Mouse (Mus musculus) heart, embryonic 16.5 days (tissue): ENCODE measurements around the gene Cep57l1. TPM values are rescaled to one million over a fixed set of nuclear protein-coding genes. Genes with fewer than 3 reads are reported as not detected.

Experiments
- ATAC-seq: fragments of 200-750 bp; cut with Nextera tagmentation; replicated peaks from 2 replicates; pipeline ENCODE4 v1.8.0; 2017; ENCODE audit warnings: moderate number of reproducible peaks; ENCODE audit not compliant: insufficient read depth, low FRiP score; ENCODE audit errors: extremely low read depth
- H3K27ac ChIP-seq: fragments of 300-500 bp; sonication (generic); 2 replicates; pipeline ENCODE4 v1.5.1; 2014; ENCODE audit warnings: mild to moderate bottlenecking, low read length, control low read depth, moderate library complexity
- H3K27me3 ChIP-seq: fragments of 300-500 bp; sonication (generic); 2 replicates; pipeline ENCODE4 v1.6.1; 2014; ENCODE audit warnings: low read length, mixed read lengths; ENCODE audit not compliant: control insufficient read depth, insufficient read depth
- H3K36me3 ChIP-seq: fragments of 300-500 bp; sonication (generic); 2 replicates; pipeline ENCODE4 v1.6.1; 2014; ENCODE audit not compliant: control insufficient read depth, insufficient read depth
- H3K4me1 ChIP-seq: fragments of 300-500 bp; sonication (generic); 2 replicates; pipeline ENCODE4 v1.6.1; 2014; ENCODE audit warnings: low read length, mixed read lengths; ENCODE audit not compliant: control insufficient read depth, insufficient read depth
- H3K4me2 ChIP-seq: fragments of 300-500 bp; sonication (generic); 2 replicates; pipeline ENCODE4 v1.6.1; 2014; ENCODE audit warnings: low read depth, mild to moderate bottlenecking, control low read depth, low read length
- H3K4me3 ChIP-seq: fragments of 300-500 bp; sonication (generic); 2 replicates; pipeline ENCODE4 v1.5.1; 2014; ENCODE audit warnings: mild to moderate bottlenecking, control low read depth, low read length
- H3K9ac ChIP-seq: fragments of 300-500 bp; sonication (generic); 2 replicates; pipeline ENCODE4 v1.6.1; 2014; ENCODE audit warnings: low read length, control low read depth
- H3K9me3 ChIP-seq: fragments of 300-500 bp; sonication (generic); replicated peaks from 2 replicates; pipeline ENCODE4 v1.6.1; 2016; ENCODE audit warnings: low read length; ENCODE audit not compliant: control insufficient read depth
- WGBS: fragments of 180-500 bp; shearing (Covaris S2); extraction: QIAGEN DNeasy Blood & Tissue Kit; methylation state at CpG from one replicate; pipeline ENCODE4 v1.1.7; 2014; 5-methylcytosine and 5-hydroxymethylcytosine counted together
- polyA plus RNA-seq: library from polyadenylated mRNA; unstranded; fragments of >200 nt; fragmentation: Nextera tagmentation; extraction: Ambion mirVana; gene quantifications from 2 replicates; pipeline ENCODE4 v1.2.1, GENCODE M21; 2015

Gene Cep57l1
- polyA plus RNA-seq, 1 experiment from 2014 or later: 22.6 TPM

GRCm38 (mm10) chr10:41711467-41711866, 98.2 kb downstream of the Cep57l1 start:
- WGBS: 74% methylated on average over 7 of the region's 7 CpGs
- no peak overlapping the region for H3K4me2 ChIP-seq

DNA sequence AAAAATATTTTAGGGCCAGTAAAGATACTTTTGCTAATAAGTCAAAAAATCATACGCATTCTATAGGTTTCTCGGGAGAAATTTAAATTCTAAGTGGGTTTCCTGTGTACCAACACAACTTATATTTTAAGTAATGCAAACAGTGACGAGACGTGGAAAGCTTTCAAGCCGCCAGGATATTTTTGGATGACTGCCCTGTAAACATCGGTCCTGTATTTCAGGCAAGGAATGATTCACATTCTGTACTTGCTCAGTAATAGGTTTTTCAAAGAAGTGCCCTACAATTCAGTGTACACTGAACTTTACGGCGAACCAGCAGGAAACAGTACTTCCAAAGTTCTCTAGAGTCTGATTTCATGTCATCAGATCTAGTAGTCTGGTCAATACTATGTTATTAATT, 98.9 kb downstream of the Cep57l1 start:
- whole genome bisulfite sequencing: 67% methylated on average over 8 of the region's 8 CpGs
- Histone ChIP-seq H3K27ac (no peak overlapping the region), H3K4me1 (no peaks in the 10 kb centered on the region), H3K4me2 (no peak overlapping the region), H3K4me3 (no peak overlapping the region), H3K9me3 (no peaks in the 10 kb centered on the region), H3K27me3 (no peaks in the 10 kb centered on the region), H3K9ac (no peak overlapping the region), H3K36me3 (no peaks in the 10 kb centered on the region)
- ATAC-seq: no peak

More at GRCm38 (mm10) chr10:41711467-41711866, 98.2 kb downstream of the Cep57l1 start:
- H3K9ac ChIP-seq: no peak overlapping the region
- no peak overlapping the region for H3K4me3 ChIP-seq
- H3K36me3 ChIP-seq: no peaks in the 10 kb centered on the region
- no peaks in the 10 kb centered on the region for H3K9me3 ChIP-seq
- H3K27ac ChIP-seq: no peak overlapping the region
- H3K4me1 ChIP-seq: no peaks in the 10 kb centered on the region
- ATAC-seq: no peak
- no peaks in the 10 kb centered on the region for H3K27me3 ChIP-seq

DNA sequence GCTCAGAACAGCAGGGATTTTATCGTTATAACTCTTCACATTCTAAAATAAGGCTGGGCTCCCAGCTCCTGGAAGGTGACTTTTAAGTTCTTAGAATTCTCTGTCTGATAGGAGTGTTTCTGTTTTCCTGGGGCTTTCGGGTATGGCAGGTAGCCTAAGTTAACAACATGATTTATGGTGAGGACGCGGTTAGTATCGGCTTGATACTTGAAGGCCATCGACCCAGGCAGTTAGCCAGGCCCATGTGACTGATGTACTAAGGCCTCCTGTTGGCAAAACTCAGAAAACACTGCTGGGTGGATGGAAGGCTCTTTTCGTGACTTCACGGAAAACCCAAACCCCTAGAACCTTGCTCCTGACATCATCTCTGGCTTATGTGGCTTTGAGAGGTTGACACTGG, 100.3 kb downstream of the Cep57l1 start:
- H3K4me1 ChIP-seq: no peaks in the 10 kb centered on the region
- ATAC-seq: no peak
- no peak overlapping the region for H3K27ac ChIP-seq
- no peaks in the 10 kb centered on the region for H3K27me3 ChIP-seq
- H3K9me3 ChIP-seq: no peaks in the 10 kb centered on the region
- WGBS: 77% methylated on average over 8 of the region's 8 CpGs
- H3K36me3 ChIP-seq: no peaks in the 10 kb centered on the region
- H3K9ac ChIP-seq: no peak overlapping the region
- H3K4me2 ChIP-seq: no peak overlapping the region
- no peak overlapping the region for H3K4me3 ChIP-seq

DNA sequence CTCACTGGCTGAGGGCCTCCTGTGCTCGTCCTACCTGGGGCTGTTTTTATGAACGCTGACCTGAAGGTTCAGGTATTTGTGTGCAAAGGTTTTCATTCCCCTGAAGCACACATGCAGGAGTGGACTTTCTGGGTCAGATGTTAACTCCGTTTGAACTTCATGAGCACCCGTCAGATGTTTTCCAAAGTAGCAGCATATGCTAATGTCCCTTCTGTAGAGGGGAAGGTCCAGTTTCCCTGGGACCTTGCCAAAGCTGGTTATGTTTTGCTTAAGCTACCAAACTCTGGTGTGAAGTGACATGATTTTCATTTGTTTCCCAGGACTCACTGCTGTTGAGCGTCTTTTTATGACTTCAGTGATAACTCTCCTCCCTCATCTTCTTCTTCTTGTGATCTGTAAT, 110.0 kb downstream of the Cep57l1 start:
- H3K36me3 ChIP-seq: no peaks in the 10 kb centered on the region

GRCm38 (mm10) chr10:41697040-41697439, 112.6 kb downstream of the Cep57l1 start:
- Histone ChIP-seq H3K27ac (no peak overlapping the region), H3K9ac (no peak overlapping the region), H3K4me3 (no peak overlapping the region), H3K4me1 (no peaks in the 10 kb centered on the region), H3K27me3 (no peaks in the 10 kb centered on the region), H3K4me2 (no peak overlapping the region), H3K9me3 (no peaks in the 10 kb centered on the region), H3K36me3 (no peaks in the 10 kb centered on the region)
- 69% methylated on average over 11 of the region's 11 CpGs for WGBS
- no peak for ATAC-seq

More for the DNA sequence above, 110.0 kb downstream of the Cep57l1 start:
- H3K4me2 ChIP-seq: no peak overlapping the region
- no peak overlapping the region for H3K27ac ChIP-seq
- H3K9me3 ChIP-seq: no peaks in the 10 kb centered on the region
- 74% methylated on average over 5 of the region's 5 CpGs for WGBS
- H3K4me1 ChIP-seq: no peaks in the 10 kb centered on the region
- no peak overlapping the region for H3K4me3 ChIP-seq
- H3K9ac ChIP-seq: no peak overlapping the region
- H3K27me3 ChIP-seq: no peaks in the 10 kb centered on the region
- ATAC-seq: no peak

- no peak overlapping the region for H3K9ac ChIP-seq
- WGBS: 61% methylated on average over 4 of the region's 4 CpGs
These were observed 118.7 kb downstream of the Cep57l1 start for GRCm38 (mm10) chr10:41690978-41691377.

GRCm38 (mm10) chr10:41689941-41690887, 119.5 kb downstream of the Cep57l1 start:
- 0 out of 2 replicates have a peak, but pooled peaks have one; percentile 14 for ATAC-seq
- Histone ChIP-seq H3K9me3 (peaks cover 3% of the 10 kb centered on the region; the same call in 1 of the 2 replicates), H3K27me3 (no peaks in the 10 kb centered on the region), H3K4me2 (peak overlapping the region; percentile 91), H3K27ac (no peak overlapping the region), H3K4me3 (peak overlapping the region; percentile 56), H3K36me3 (no peaks in the 10 kb centered on the region), H3K4me1 (peaks cover 2% of the 10 kb centered on the region; the same call in 1 of the 2 replicates), H3K9ac (peak overlapping the region; percentile 37)
- 19% methylated on average over 24 of the region's 24 CpGs for WGBS

More at GRCm38 (mm10) chr10:41690978-41691377, 118.7 kb downstream of the Cep57l1 start:
- no peaks in the 10 kb centered on the region for H3K27me3 ChIP-seq
- ATAC-seq: no peak
- no peak overlapping the region for H3K4me3 ChIP-seq
- H3K27ac ChIP-seq: no peak overlapping the region
- H3K36me3 ChIP-seq: no peaks in the 10 kb centered on the region
- peaks cover 3% of the 10 kb centered on the region; the same call in 1 of the 2 replicates for H3K9me3 ChIP-seq
- peaks cover 2% of the 10 kb centered on the region; the same call in 1 of the 2 replicates for H3K4me1 ChIP-seq
- no peak overlapping the region for H3K4me2 ChIP-seq

DNA sequence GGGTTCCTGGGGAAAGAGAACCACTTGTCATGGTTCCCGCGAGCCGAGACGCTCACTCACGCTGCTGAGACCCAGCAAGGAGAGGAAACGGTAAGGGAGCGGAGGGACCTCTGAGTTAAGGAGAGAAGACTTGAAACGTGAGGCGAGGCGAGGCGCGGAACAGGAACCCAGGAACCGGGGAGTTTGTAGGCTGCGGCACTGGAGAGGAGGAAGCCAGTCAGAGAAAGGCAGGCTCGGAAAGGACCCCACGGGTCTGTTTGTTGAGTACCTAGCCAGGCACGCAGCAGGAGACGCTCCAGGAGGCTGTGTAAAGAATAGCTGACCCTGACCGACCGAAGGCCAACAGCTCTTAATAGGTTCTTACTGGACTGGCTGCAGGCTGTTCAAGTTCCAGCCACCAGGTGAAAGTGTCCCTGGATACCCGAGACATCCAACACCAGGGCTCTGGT, 125.1 kb downstream of the Cep57l1 start:
- Histone ChIP-seq H3K4me3 (peak overlapping the region; percentile 36), H3K36me3 (no peaks in the 10 kb centered on the region), H3K9ac (peak overlapping the region; percentile 66), H3K27ac (no peak overlapping the region), H3K27me3 (no peaks in the 10 kb centered on the region), H3K9me3 (peaks cover 3% of the 10 kb centered on the region; the same call in 1 of the 2 replicates), H3K4me2 (peak overlapping the region; percentile 65), H3K4me1 (0 out of 2 replicates have a peak, but pooled peaks cover 5% of the 10 kb centered on the region)
- no peak for ATAC-seq
- WGBS: 2% methylated on average over 21 of the region's 21 CpGs
